8 mouse cellular contexts compared by ENCODE assay signal in the genomic region with DNA sequence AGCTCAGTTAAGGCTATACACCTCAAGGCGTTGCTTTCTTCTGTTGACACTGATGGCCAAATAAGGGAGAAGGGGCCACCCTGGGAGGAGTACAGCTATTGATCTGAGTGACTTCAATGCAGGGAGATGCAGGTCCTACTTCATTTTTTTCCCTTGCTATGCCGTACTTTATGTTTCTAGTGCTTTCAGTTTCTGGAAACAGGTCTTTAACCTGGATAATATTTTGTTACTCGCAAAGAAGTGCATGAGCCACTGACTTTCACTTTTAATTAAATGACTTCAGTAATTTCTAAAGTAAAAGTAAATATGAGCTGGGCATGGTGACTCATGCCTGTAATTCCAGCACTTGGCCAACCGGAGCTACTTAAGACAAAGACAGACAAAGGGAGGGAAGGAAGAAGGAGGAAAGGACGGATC. TPM values are rescaled to one million over a fixed set of nuclear protein-coding genes. Genes with fewer than 3 reads are reported as not detected.
DNase-seq lines count a peak whose midpoint lies in the region; ATAC-seq and TF ChIP-seq lines count a peak whose summit lies in the region.

No protein-coding gene starts in this region.

- TF ChIP-seq CTCF in layer of hippocampus, adult 2 months (conservative IDR thresholded peaks at IDR 0.05), result no peak
- no peak for TF ChIP-seq CTCF in liver, embryonic 14.5 days (IDR thresholded peaks at IDR 0.05; ENCODE audit: low read depth)

- no peaks in the 10 kb centered on the region for H3K9me3 ChIP-seq in heart, embryonic 13.5 days
- H3K9me3 ChIP-seq in liver, embryonic 14.5 days (ENCODE audit: control insufficient read depth, low read length), result no peaks in the 10 kb centered on the region
- no peaks in the 10 kb centered on the region for H3K9me3 ChIP-seq in neural tube, embryonic 15.5 days (replicated peaks)

- H3K27me3 ChIP-seq in heart, embryonic 13.5 days (replicated peaks), result no peaks in the 10 kb centered on the region
- no peaks in the 10 kb centered on the region for H3K27me3 ChIP-seq in liver, embryonic 14.5 days (ENCODE audit: control insufficient read depth, insufficient read depth, low read length)
- H3K27me3 ChIP-seq in neural tube, embryonic 15.5 days (replicated peaks), result no peaks in the 10 kb centered on the region

- ATAC-seq in heart, embryonic 13.5 days (ENCODE audit: extremely low read depth, insufficient number of reproducible peaks, low FRiP score, low TSS enrichment), result no peak
- peak; percentile 49 for ATAC-seq in liver, embryonic 14.5 days (ENCODE audit: insufficient read depth)
- ATAC-seq in neural tube, embryonic 15.5 days (ENCODE audit: low FRiP score), result no peak

- peak overlapping the region; percentile 95 for H3K27ac ChIP-seq in layer of hippocampus, adult 2 months
- peak overlapping the region; percentile 90 for H3K27ac ChIP-seq in heart, embryonic 13.5 days (replicated peaks)
- peak overlapping the region; percentile 19 for H3K27ac ChIP-seq in liver, embryonic 14.5 days
- H3K27ac ChIP-seq in neural tube, embryonic 15.5 days (replicated peaks), result peak overlapping the region; percentile 98

- H3K4me3 ChIP-seq in layer of hippocampus, adult 2 months, result peak overlapping the region; percentile 74
- H3K4me3 ChIP-seq in heart, embryonic 13.5 days, result peak overlapping the region; percentile 86
- H3K4me3 ChIP-seq in liver, embryonic 14.5 days (ENCODE audit: insufficient read depth in 1 of 2, low read depth in 2 of 2, low read length in 2 of 2), result peak overlapping the region; percentile 50 to 96
- peak overlapping the region; percentile 92 for H3K4me3 ChIP-seq in neural tube, embryonic 15.5 days (replicated peaks)

- peaks cover 11% of the 10 kb centered on the region for H3K4me1 ChIP-seq in heart, embryonic 13.5 days
- peaks cover 4 to 10% of the 10 kb centered on the region in 2 experiments for H3K4me1 ChIP-seq in liver, embryonic 14.5 days (replicated peaks; ENCODE audit: control insufficient read depth in 2 of 2, insufficient read depth in 2 of 2, low read length in 1 of 2)
- H3K4me1 ChIP-seq in neural tube, embryonic 15.5 days, result peaks cover 17% of the 10 kb centered on the region

- WGBS in heart, embryonic 13.5 days, result 19% methylated on average over 5 of the region's 5 CpGs
- 12% methylated on average over 5 of the region's 5 CpGs for WGBS in liver, embryonic 14.5 days (ENCODE audit: insufficient replicate concordance)
- 15% methylated on average over 5 of the region's 5 CpGs for WGBS in neural tube, embryonic 15.5 days

- intact Hi-C loops in left cerebral cortex, postnatal 14 days (cut with DNase I), result loop anchor here (2.0 kb wide), 1 partner anchor 67 kb away; no protein-coding TSS in a partner anchor

- H3K4me2 ChIP-seq in heart, embryonic 13.5 days, result peak overlapping the region; percentile 78
- peak overlapping the region; percentile 99 for H3K4me2 ChIP-seq in liver, embryonic 14.5 days (ENCODE audit: low read depth)
- H3K4me2 ChIP-seq in neural tube, embryonic 15.5 days, result peak overlapping the region; percentile 67

- H3K9ac ChIP-seq in heart, embryonic 13.5 days, result peak overlapping the region; percentile 90
- H3K9ac ChIP-seq in liver, embryonic 14.5 days (replicated peaks), result peak overlapping the region; percentile 93
- peak overlapping the region; percentile 97; the same call in 1 of the 2 replicates for H3K9ac ChIP-seq in neural tube, embryonic 15.5 days (replicated peaks)

- TF ChIP-seq EP300 in liver, embryonic 14.5 days (IDR thresholded peaks at IDR 0.05; ENCODE audit: low read depth), result no peak

- DNase-seq in layer of hippocampus, adult 2 months (ENCODE audit: low spot score in 2 of 2), result no peak
- no peak for DNase-seq in layer of hippocampus, adult 18-20 months (ENCODE audit: low spot score in 2 of 2)
- DNase-seq in adipocyte (ENCODE audit: low spot score), result peak; percentile 61
- peak in 1 of 3 experiments; percentile 44 for DNase-seq in liver, embryonic 14.5 days (ENCODE audit: low read depth in 3 of 3, low spot score in 3 of 3)
- DNase-seq in layer of hippocampus, postnatal 14 days (ENCODE audit: low spot score in 2 of 2), result no peak
- DNase-seq in left cerebral cortex, postnatal 14 days (ENCODE audit: low spot score in 2 of 2), result no peak

- H3K36me3 ChIP-seq in heart, embryonic 13.5 days, result no peaks in the 10 kb centered on the region
- H3K36me3 ChIP-seq in liver, embryonic 14.5 days (replicated peaks; ENCODE audit: control insufficient read depth, insufficient read depth, low read depth), result no peaks in the 10 kb centered on the region
- H3K36me3 ChIP-seq in neural tube, embryonic 15.5 days, result no peaks in the 10 kb centered on the region

RNA-seq across cellular contexts. Expression of a gene that starts 1.0 kb away (rescaled TPM):
- 10 to 100 TPM; 36.2 to 40.0 TPM for total RNA-seq in layer of hippocampus, adult 2 months (2021)
- total RNA-seq in layer of hippocampus, adult 18-20 months (2021), result 10 to 100 TPM; 28.3 to 35.2 TPM
- 17.9 and 20.3 TPM in 2 replicates for polyA plus RNA-seq in heart, embryonic 13.5 days (2015; fragmentation: Nextera tagmentation; extraction: Ambion mirVana)
- 0.88 and 1.8 TPM in 2 replicates for polyA plus RNA-seq in liver, embryonic 14.5 days (2012; rRNA removed)
- 8.0 TPM in 2 replicates for polyA plus RNA-seq in liver, embryonic 14.5 days (2014; fragmentation: Nextera tagmentation; extraction: Ambion mirVana)
- 72.4 and 79.1 TPM in 2 replicates for polyA plus RNA-seq in neural tube, embryonic 15.5 days (2015; fragmentation: Nextera tagmentation; extraction: Ambion mirVana)
- 10 to 100 TPM; 33.2 to 44.4 TPM for total RNA-seq in layer of hippocampus, postnatal 14 days (2021)
- total RNA-seq in left cerebral cortex, postnatal 14 days (2021), result 10 to 100 TPM; 42.3 to 47.3 TPM

Comparison
In these comparisons a context has a peak if more than half of its experiments do, and no peak if none do; other contexts are left out.
1. H3K27ac ChIP-seq: peak in every context shown above with its lines; median percentile 98 in neural tube, embryonic 15.5 days; 95 in layer of hippocampus, adult 2 months; 90 in heart, embryonic 13.5 days; 19 in liver, embryonic 14.5 days.